Mouse (Mus musculus) liver (tissue): Measurements from ENCODE around the gene Gm21409.
"Not testable (repeated sequence)": the region's sequence is repeated elsewhere in the genome, so short reads cannot be mapped to it uniquely, and the experiment has no call there.

ENCODE experiments used
- DNase-seq: peaks from one replicate; pipeline ENCODE4 v3.0.0-alpha.2; 2020; ENCODE audit warnings: mixed read lengths

Gene Gm21409

DNA sequence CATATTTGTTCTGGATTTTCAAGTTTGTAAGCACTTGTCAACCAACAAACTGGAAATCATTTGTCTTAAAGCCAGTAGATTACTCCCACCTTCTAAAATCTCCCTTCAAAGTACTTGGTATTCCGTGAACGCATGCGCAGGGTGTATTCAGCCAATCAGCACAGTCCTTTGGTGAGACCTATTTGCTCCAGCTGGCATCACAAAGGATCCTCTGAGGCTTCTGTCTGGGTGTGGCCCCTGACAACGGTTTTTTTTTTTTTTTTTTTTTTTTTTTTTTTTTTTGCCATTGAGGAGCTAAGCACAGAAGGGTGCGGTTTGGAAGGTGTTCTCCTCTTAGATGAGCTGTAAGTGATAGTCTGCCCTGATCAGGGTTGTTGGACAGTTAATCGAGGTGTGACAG, at the start of gene Gm21409:
Gm21409 (plus strand) TSS at position 301 of the 400 bp plus-strand sequence.
- not testable (repeated sequence) for DNase-seq
